Mouse (Mus musculus) forebrain, embryonic 10.5 days (tissue): Measurements from ENCODE around the gene Gdf11. TPM values are rescaled to one million over a fixed set of nuclear protein-coding genes. Genes with fewer than 3 reads are reported as not detected.

Experiments used
- DNase-seq: peaks from one replicate; pipeline ENCODE4 v3.0.0-alpha.2; 2017; ENCODE audit warnings: low spot score; ENCODE audit errors: extremely low spot score
- H3K27ac ChIP-seq: fragments of 300-500 bp; sonication (generic); 2 replicates; pipeline ENCODE4 v1.5.1; 2016; ENCODE audit warnings: mild to moderate bottlenecking
- H3K27me3 ChIP-seq: fragments of 300-500 bp; sonication (generic); 2 replicates; pipeline ENCODE4 v1.6.1; 2016; ENCODE audit warnings: mild to moderate bottlenecking; ENCODE audit not compliant: poor library complexity, severe bottlenecking
- H3K36me3 ChIP-seq: fragments of 300-500 bp; sonication (generic); replicated peaks from 2 replicates; pipeline ENCODE4 v1.6.1; 2016; ENCODE audit warnings: mild to moderate bottlenecking, moderate library complexity
- H3K4me1 ChIP-seq: fragments of 300-500 bp; sonication (generic); 2 replicates; pipeline ENCODE4 v1.6.1; 2016
- H3K4me3 ChIP-seq: fragments of 300-500 bp; sonication (generic); 2 replicates; pipeline ENCODE4 v1.5.1; 2016; ENCODE audit warnings: mild to moderate bottlenecking, moderate library complexity
- H3K9me3 ChIP-seq: fragments of 300-500 bp; sonication (generic); 2 replicates; pipeline ENCODE4 v1.6.1; 2016; ENCODE audit warnings: mild to moderate bottlenecking, moderate library complexity
- WGBS: fragments of 180-500 bp; shearing (Covaris S2); methylation state at CpG from one replicate; pipeline ENCODE4 v1.1.7; 2016; 5-methylcytosine and 5-hydroxymethylcytosine counted together
- polyA plus RNA-seq: library from polyadenylated mRNA; unstranded; fragments of >200 nt; fragmentation: Nextera tagmentation; extraction: Ambion mirVana; gene quantifications from 2 replicates; pipeline ENCODE4 v1.2.1, GENCODE M21; 2016

Gdf11 gene
- polyA plus RNA-seq, result 9.7 and 10.7 TPM in 2 replicates

DNA sequence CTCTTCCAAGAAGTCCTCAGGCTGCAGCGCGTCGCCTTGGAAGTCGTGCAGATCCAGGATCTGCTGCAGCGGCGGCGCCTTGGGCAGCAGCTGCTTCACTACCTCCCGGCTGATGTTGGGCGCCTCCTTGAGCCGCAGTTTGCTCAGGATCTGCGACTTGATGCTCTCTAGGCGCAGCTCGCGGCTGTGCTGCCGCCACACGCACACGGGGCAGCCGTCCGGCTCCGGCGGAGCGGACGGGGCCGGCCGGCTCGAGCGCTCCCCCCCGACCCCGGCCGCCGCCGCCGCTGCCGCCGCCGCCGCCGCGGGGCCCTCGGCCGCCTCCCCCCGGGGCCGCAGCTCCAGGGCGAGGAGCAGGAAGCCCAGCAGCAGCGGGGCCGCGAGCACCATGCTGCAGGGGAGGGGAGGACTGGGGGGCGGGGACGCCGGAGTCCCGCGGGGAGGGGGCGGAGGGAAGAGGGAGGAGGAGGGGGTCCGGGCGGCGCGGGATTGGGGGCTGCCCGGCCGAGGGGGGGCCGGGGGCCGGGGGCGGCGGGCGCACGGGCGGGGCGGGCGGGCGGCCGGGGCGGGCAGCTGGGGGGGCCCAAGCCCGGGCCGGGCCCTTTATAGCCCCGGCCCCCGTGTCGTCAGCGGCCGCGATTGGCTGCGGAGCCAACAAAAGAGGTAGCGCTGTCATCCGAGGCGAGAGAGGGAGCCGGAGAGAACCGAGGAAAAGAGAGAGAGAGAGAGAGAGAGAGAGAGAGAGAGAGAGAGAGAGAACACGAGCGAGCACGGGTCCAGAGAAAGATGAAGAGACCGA lies at the start of gene Gdf11:
Gene Gdf11, minus strand, starts transcription at position 423 of the 799 bp plus-strand sequence.
- no peaks in the 10 kb centered on the region for H3K9me3 ChIP-seq
- peak within 1 kb of the TSS; percentile 89 for H3K4me3 ChIP-seq
- H3K27ac ChIP-seq, result peak within 1 kb of the TSS; percentile 93
- peaks cover 36% of the 10 kb centered on the region for H3K27me3 ChIP-seq
- peak; percentile 85 for DNase-seq
- peaks cover 17% of the 10 kb centered on the region for H3K36me3 ChIP-seq
- WGBS, result 2% methylated on average over 59 of the region's 89 CpGs
- peaks cover 59% of the 10 kb centered on the region for H3K4me1 ChIP-seq

DNA sequence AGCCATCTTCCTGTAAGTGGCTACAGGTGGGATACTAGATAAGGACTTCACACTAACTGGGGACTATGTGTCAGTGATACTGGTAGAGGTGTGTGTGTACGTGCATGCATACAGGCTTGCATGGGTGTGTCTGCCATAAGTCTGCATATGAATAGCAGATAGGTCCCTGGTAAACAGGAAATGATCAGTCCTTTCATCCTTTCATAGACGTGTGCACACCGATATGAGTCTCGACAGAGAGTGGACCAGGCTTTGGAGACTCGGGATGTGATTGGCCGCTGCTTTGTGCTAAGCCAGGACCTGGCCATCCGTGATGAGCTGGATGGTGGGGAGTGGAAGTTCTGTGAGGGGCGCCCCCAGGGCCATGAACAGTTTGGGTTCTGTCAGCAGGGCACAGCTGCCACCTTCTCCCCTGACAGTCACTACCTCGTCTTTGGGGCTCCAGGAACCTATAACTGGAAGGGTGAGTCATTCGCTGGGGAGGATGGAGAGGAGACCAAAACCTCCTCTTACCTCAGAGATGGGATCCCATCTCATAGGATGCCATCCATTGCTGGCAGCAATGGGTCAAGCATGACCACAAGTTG lies 49.0 kb upstream of the Gdf11 start:
- H3K36me3 ChIP-seq, result no peaks in the 10 kb centered on the region
- H3K9me3 ChIP-seq, result no peaks in the 10 kb centered on the region
- H3K4me1 ChIP-seq, result no peaks in the 10 kb centered on the region
- WGBS, result 89% methylated on average over 10 of the region's 10 CpGs
- H3K27ac ChIP-seq, result no peak overlapping the region
- H3K27me3 ChIP-seq, result peaks cover 22% of the 10 kb centered on the region
- no peak for DNase-seq
- H3K4me3 ChIP-seq, result no peak overlapping the region

DNA sequence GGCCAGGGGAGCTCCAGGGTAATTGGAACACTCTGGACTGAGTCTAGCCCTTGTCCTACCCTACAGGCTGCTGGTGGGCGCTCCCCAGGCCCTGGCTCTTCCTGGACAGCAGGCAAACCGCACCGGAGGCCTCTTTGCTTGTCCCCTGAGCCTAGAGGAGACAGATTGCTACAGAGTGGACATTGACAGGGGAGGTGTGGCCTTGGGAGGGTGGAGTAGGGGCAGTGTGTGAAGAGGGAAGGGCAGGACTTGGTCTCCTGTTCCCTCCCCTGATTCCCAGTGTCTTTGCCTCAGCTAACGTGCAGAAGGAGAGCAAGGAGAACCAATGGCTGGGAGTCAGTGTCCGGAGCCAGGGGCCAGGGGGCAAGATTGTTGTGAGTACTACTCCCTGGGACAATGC lies 47.5 kb upstream of the Gdf11 start:
- DNase-seq, result no peak
- H3K9me3 ChIP-seq, result no peaks in the 10 kb centered on the region
- H3K27ac ChIP-seq, result no peak overlapping the region
- WGBS, result 77% methylated on average over 5 of the region's 5 CpGs
- peaks cover 38% of the 10 kb centered on the region for H3K27me3 ChIP-seq
- no peak overlapping the region for H3K4me3 ChIP-seq
- H3K4me1 ChIP-seq, result peaks cover 5% of the 10 kb centered on the region
- H3K36me3 ChIP-seq, result no peaks in the 10 kb centered on the region

DNA sequence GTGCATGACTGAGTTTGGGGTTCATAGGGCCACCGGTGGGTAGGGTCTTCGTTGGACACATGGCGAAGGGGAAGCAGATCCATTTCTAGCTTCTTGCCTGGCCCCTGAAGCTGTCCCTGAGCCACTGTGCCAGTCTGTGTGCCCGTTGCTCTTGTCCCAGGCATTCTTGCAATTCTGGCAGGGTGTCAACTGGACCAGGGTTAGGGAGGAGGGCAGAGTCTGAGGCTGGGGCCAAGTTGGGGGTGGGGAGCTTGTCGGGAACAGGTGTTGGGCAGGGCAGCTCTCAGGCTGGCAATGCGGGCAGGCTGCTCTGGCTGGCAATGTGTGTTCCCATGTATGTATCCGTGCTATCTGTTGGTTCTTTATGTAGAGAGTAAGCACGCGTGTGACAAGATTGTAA lies 46.9 kb upstream of the Gdf11 start:
- peaks cover 43% of the 10 kb centered on the region for H3K27me3 ChIP-seq
- H3K4me3 ChIP-seq, result no peak overlapping the region
- H3K9me3 ChIP-seq, result no peaks in the 10 kb centered on the region
- H3K27ac ChIP-seq, result no peak overlapping the region
- no peak for DNase-seq
- H3K4me1 ChIP-seq, result peaks cover 11% of the 10 kb centered on the region
- 86% methylated on average over 9 of the region's 9 CpGs for WGBS
- no peaks in the 10 kb centered on the region for H3K36me3 ChIP-seq

DNA sequence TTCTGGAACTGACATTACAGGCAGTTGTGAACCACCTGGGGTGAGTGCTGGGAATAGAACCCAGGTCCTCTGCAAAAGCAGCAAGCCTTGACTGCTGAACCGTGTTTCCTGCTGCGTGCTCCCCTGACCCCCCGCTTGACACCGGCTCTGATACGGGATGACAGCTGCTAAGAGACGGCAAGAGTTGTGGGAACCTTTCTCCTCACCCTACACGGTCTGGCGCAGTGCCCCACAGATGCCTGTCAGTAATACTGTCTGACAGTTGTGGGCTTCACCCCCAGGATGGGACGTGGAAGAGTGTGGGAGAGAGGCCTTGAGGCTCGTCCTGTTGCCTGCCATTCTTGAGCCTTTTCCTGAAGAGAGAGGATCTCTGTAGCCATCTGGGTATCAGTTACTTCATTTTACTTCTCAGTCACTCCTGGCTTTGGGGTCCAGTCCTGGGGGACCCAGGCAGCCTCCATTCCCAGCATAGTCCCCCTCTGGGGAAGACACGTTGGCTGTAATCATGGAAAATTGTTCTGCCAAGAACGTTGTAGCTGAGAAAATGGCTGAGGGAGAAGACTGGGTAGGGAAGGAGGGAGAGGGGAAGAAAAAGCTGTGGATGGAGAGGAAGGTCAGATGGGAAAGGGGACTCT lies 46.4 kb upstream of the Gdf11 start:
- Histone ChIP-seq H3K4me3 (no peak overlapping the region), H3K27me3 (peaks cover 49% of the 10 kb centered on the region), H3K4me1 (peaks cover 15% of the 10 kb centered on the region), H3K27ac (no peak overlapping the region), H3K9me3 (no peaks in the 10 kb centered on the region), H3K36me3 (no peaks in the 10 kb centered on the region)
- WGBS, result 75% methylated on average over 12 of the region's 12 CpGs
- no peak for DNase-seq

DNA sequence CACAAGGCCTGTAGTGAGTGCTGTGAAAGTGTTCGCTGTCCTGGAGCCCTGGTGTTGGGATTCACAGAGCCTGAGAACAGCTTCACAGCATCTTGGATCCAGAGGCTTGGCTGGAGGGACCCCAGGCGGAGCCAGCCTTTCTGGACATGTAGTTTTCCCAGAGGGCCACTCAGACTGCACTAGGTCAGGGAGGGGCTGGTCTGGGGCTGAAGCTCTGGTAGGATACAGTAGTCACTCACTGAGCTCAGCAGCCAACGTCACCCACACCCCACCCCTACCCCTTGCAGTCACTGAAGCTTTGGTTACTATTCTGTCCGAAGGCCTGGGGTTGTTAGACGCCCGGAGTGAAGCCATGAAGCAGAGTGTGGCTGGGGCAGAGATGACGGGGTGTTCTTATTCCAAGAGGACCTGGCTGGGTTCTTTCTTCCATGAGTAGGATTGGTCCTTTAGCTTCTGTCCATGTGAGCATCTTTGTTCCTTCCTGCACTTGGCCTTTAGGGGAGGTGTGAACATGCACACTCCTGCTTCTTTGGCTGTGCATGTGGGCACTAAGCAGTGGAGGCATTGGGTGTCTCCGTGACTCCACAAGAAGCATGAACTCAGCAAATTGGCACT lies 44.4 kb upstream of the Gdf11 start:
- H3K4me3 ChIP-seq, result no peak overlapping the region
- H3K27me3 ChIP-seq, result peaks cover 69% of the 10 kb centered on the region
- 78% methylated on average over 8 of the region's 8 CpGs for WGBS
- H3K4me1 ChIP-seq, result peaks cover 15% of the 10 kb centered on the region
- H3K36me3 ChIP-seq, result no peaks in the 10 kb centered on the region
- no peak overlapping the region for H3K27ac ChIP-seq
- H3K9me3 ChIP-seq, result no peaks in the 10 kb centered on the region
- no peak for DNase-seq

DNA sequence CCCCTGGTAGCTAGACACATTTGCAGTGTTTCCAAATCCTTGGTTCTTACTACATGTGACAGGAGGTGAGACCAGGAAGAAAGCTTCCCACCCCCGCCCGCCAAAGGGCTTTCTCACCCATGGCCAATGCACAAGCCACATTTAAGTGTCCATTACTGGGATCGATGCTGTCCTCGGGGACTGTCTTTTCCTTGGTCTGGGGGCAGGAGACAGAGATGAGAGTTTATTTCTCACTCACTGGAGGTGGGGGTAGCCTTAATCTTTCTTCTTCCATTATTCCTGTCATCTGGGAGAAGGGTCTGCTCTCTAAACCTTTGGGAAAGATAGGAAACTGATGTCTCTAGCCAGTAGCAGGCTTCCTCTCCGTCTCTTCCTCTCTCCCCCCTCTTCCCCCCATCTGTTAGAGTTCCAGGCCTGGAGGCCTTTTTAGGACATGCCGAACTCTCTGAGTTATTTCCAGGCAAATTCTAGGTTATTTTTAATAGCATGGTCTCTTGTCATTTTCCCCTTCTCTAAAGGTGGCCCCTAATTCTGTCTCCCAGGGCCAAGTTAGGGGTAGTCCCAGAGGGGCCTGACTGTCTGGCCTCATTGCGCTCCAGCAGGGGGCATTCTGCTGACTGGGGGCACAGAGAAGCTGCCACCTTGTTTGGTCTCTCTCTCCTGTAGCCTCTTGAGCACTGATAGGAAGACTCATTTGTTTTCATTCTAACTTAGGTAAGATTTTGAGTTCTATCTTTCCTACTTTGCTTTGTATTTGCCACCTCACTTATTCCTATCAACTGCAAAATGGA lies 43.7 kb upstream of the Gdf11 start:
- DNase-seq, result no peak
- WGBS, result 56% methylated on average over 7 of the region's 7 CpGs
- H3K27me3 ChIP-seq, result peaks cover 74% of the 10 kb centered on the region
- H3K4me3 ChIP-seq, result no peak overlapping the region
- H3K4me1 ChIP-seq, result peaks cover 15% of the 10 kb centered on the region
- H3K27ac ChIP-seq, result no peak overlapping the region
- no peaks in the 10 kb centered on the region for H3K9me3 ChIP-seq
- H3K36me3 ChIP-seq, result no peaks in the 10 kb centered on the region

DNA sequence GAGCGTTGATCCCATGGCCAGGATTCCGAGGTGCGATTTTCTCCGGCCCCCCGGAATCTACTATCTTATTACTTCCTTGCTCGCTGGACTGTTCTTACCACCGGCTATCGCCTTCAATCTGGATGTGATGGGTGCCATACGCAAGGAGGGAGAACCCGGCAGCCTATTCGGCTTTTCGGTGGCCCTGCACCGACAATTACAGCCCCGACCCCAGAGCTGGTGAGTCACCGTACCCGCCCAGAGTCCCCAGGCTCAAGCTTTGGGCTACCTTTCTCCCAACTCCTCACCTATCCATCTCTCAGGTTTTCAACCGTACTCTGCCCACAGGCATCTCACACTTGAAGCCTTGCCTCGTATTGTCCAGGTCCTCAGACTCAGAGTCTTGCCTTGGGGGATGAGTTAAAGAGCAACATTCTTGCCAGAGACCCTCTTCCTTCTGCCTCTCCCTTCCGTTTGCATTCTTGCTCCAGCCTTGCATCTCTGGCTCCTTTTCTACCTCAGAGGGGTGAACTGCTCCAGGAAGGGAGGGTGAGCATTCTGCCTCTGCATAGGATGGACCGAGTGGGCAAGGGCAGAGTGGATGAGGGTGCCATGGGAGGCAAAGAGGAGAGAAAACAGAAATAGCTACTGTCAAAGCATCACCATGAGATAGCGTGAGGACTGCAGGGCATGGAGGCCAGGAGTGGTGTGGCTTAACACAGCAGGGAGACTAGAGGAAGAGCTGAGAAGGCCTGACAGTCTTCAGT lies 42.6 kb upstream of the Gdf11 start:
- H3K27me3 ChIP-seq, result peaks cover 85% of the 10 kb centered on the region
- H3K36me3 ChIP-seq, result no peaks in the 10 kb centered on the region
- no peak overlapping the region for H3K27ac ChIP-seq
- H3K4me1 ChIP-seq, result peaks cover 15% of the 10 kb centered on the region
- peak overlapping the region; percentile 56 for H3K4me3 ChIP-seq
- H3K9me3 ChIP-seq, result no peaks in the 10 kb centered on the region
- WGBS, result 3% methylated on average over 21 of the region's 21 CpGs
- no peak for DNase-seq

DNA sequence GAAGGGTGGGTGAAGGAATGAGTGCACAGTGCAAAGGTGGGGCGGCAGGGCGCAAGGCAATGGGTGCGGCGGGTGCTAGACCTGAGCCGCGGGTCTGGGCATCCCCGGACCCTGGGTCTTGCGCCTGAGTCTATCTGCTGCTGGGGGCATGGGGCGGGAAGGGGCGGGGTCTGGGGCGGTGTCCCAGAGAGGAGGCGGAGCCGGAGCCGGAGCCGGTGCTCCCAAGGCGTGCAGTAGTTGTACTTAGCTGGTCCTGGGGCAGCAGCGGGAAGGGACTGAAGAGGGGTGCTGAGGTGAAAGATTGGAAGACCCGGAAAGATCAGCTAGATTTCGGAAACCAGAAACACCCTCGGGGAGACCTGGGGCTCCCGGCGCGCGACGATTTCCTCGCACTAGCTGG lies 42.1 kb upstream of the Gdf11 start, which contains the start of gene Itga7:
Gene Itga7, plus strand, starts transcription at position 245 of the 400 bp plus-strand sequence.
- H3K4me3 ChIP-seq, result peak within 1 kb of the TSS; percentile 56
- no peaks in the 10 kb centered on the region for H3K9me3 ChIP-seq
- H3K27me3 ChIP-seq, result peaks cover 90% of the 10 kb centered on the region
- H3K4me1 ChIP-seq, result peaks cover 15% of the 10 kb centered on the region
- no peak within 1 kb of the TSS for H3K27ac ChIP-seq
- WGBS, result 0% methylated on average over 26 of the region's 26 CpGs
- H3K36me3 ChIP-seq, result no peaks in the 10 kb centered on the region
- peak; percentile 71 for DNase-seq

DNA sequence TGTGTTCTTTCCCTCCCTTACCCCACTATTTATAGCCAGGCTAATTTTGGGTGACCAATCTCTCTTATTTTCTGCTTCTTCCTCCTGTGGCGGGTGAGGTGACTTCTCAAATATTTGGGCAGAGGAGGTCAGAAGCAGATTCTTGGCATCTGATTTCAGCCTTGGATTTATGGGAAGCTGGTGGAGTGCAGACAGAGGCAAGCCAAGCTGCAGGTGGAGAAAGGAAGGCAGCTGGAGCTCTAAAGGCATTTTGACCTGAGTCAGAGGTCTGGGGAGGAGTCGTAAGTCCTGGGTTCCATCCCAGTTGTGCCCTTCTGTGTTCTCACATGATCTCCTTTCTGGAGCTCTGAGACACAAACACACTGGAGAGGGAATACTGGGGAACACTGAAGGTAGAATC lies 39.9 kb upstream of the Gdf11 start:
- peaks cover 93% of the 10 kb centered on the region for H3K27me3 ChIP-seq
- no peaks in the 10 kb centered on the region for H3K36me3 ChIP-seq
- peaks cover 15% of the 10 kb centered on the region for H3K4me1 ChIP-seq
- WGBS, result 77% methylated on average over 2 of the region's 2 CpGs
- H3K4me3 ChIP-seq, result no peak overlapping the region
- DNase-seq, result no peak
- H3K27ac ChIP-seq, result no peak overlapping the region
- no peaks in the 10 kb centered on the region for H3K9me3 ChIP-seq

DNA sequence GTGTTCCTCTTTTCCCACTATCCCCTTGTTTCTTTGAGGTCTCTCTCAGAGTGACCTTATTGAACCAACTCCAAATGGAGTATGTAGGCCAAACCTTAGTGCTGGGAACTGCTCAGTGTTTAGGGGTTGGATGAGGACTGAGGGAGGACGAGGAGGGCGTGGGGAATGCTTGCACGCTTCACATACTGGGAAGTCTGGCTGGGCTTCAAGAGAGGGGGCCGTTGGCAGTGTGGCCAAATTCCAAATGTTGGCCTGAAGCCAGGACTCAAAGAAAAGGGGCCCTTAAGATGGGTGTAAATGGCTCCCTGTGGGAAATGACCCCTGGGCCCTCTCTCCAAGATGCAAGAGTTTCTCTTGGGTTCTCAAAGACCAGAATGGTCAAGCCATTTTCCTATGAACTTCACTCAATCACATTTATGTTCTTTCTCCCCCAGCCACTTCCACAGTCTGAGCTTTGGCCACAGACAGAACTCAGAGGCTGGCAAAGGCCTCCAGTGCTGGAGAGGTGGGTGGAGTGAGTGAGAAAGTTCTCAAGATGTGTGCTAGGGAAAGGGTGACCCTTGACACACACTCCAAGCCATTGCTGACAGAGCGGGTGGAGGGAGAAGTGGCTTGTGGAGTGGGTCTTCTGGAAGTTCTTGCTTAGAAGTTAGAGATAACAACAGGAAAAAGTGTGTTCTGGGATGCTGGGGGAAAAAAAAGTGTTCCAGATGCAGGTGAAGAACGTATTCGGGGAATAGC lies 38.3 kb upstream of the Gdf11 start:
- H3K4me1 ChIP-seq, result peaks cover 15% of the 10 kb centered on the region
- H3K4me3 ChIP-seq, result no peak overlapping the region
- DNase-seq, result no peak
- no peaks in the 10 kb centered on the region for H3K9me3 ChIP-seq
- 79% methylated on average over 7 of the region's 7 CpGs for WGBS
- peaks cover 77% of the 10 kb centered on the region for H3K27me3 ChIP-seq
- no peaks in the 10 kb centered on the region for H3K36me3 ChIP-seq
- H3K27ac ChIP-seq, result no peak overlapping the region
